Mouse (Mus musculus) adrenal gland, postnatal 14 days (tissue): ENCODE results near the gene Tapt1. TPM values are rescaled to one million over a fixed set of nuclear protein-coding genes. Genes with fewer than 3 reads are reported as not detected.

Experiments
- total RNA-seq: library from RNA; stranded (reverse); gene quantifications from 2 replicates; pipeline ENCODE4 v1.2.3, GENCODE M21; 2021

Gene Tapt1
- total RNA-seq, 1 experiment from 2014 or later: 44.4 TPM

Other genes starting within 250 kb of the Tapt1 start
- not detected in 2 replicates for gene Fgfbp1, start 244.8 kb downstream of the Tapt1 start, total RNA-seq
- gene Prom1, start 124.6 kb downstream of the Tapt1 start, total RNA-seq: 11.4 and 15.5 TPM in 2 replicates